Mouse (Mus musculus): ENCODE measurements around the gene Srrm4.

DNA sequence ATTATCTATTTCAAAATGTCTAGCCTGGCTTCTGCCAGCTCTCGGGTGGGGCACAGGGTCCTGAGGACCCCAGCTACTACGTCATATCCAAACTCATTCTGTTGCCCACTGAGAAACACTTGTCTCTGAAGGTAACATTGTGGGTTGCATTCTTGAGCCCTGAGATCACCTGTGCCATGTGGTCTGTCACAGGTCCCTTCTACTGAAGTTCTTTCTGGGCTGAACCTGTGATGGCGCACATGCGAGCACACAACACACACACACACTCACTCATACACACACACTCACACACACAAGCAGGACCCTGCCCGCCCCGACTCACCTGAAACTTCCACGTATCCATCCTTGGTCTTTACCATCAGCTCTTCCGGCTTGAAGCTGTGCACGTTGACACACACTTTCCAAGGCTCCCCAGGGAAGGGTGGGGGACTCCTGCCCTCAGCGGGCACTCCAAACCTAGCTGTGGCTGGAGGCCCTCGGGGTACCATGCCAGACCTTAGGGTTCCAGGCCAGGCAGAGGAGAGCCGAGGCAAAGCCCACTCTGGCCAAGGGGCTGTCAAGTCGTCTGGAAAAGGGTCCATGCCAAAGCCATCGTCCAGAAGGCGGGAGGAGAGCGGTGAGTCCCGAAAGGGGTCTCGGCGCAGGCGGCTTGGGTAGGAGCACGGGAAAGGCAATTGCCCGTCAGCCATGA is 169.7 kb downstream of the Srrm4 start:
- TF ChIP-seq CTCF (conservative IDR thresholded peaks at IDR 0.05; ENCODE audit: low read length) (no peak), NANOG (IDR thresholded peaks at IDR 0.05; ENCODE audit: borderline replicate concordance, low read length) (no peak)

Measured in E14TG2a.4 (cell line).